Mouse (Mus musculus): Measurements from ENCODE around the gene Gm26558. TPM values are rescaled to one million over a fixed set of nuclear protein-coding genes. Genes with fewer than 3 reads are reported as not detected.

Gm26558 gene
- polyA plus RNA-seq (2012): 0.26 and 0.68 TPM in 2 replicates

DNA sequence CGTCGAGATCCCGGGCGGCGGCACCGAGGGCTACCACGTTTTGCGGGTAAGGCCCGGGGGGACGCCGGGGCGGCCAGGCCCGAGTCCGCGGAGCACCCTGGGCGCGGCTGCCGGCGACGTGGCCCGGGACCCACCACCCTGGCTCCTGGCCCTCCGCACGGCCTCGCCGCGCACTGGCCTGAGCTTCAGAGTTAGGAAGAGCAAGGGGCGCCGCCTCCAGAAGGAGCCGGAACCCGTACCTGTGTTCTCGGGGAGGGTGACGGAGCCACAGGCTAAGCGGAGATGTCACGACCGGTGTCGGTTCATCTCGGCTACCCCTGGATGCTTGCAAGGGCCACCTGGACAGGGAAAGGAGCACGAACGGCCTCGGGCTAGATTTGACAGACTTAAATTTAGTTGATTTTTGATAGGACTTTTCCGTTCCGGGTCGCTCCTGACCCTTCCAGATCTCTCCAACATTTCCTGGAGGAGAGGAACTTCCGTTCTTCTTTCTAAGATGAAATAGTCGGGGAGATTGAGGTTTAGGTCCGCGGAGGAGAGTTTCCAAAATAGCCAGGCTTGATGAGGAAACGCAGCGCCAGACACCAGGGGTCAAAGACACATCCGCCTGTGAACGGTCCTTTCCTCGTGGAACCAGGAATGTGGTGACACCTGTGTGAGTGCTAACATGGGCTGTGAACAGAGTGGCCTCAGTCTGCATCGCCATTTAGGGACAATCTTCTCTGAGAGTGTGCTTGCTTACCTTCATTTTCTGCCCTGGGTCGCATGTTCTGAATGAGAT, at the start of gene Gm26558:
TSS of gene Gm26558 (minus strand) at position 394 of the 781 bp plus-strand sequence.

DNA sequence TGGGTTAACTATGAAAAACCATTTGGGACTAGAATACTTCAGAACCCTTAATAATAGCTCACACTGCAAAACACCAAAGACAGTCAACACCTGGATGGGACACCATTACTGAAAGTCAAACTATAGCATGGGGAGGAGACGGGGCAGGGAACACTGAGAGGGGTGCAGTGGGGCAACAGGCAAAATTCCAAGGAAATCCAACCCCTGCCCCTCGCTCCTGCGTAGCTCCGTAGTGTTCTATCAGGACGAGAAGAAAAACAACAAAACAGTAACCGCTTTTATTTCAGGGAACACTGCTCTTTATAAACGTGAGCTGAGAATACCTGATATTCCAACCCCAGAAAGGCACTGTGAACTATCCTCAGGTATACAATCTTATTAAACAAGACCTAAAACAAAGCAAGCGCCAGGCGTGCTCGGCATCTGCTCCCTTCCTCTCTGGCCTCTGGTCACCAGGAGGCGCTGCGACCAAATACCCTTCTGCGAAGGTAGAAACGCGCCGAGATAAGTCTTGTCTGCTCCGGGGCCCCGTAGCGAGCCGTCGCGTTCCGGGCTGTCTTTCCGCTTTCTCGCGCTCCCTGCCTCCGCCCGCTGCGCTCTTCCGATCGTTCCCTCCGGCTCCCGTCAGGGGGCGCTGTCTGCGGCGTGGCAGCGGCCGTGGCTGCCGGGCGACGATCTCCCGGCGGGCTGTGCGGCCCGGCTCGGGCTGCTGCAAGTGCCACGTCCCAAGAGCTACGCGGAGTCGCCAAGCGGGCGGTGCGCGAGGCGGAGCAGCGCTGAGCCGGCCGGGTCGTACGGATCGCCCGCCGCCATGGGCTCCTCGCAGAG, 807 bp downstream of the Gm26558 start, which contains the start of gene Gorasp2:
TSS of gene Gorasp2 (plus strand) at position 690 of the 828 bp plus-strand sequence.

Other genes starting within 250 kb of the Gm26558 start
- 0.14 TPM in 1 of 2 replicates, not detected in the other for gene Sp5, start 187.2 kb downstream of the Gm26558 start, polyA plus RNA-seq (2012)
- gene Erich2, start 153.3 kb downstream of the Gm26558 start, polyA plus RNA-seq (2012): 0.03 TPM in 1 of 2 replicates, not detected in the other
- gene Gad1, start 109.0 kb downstream of the Gm26558 start, polyA plus RNA-seq (2012): not detected in 2 replicates
- gene Gorasp2, start 532 bp downstream of the Gm26558 start, polyA plus RNA-seq (2012): 103 and 122 TPM in 2 replicates
- 17.0 and 17.1 TPM in 2 replicates for gene Tlk1, start 163.6 kb upstream of the Gm26558 start, polyA plus RNA-seq (2012)